Mouse (Mus musculus) CD4-positive, CD25-positive, alpha-beta regulatory T cell, adult 4 months (primary cell): ENCODE results near the gene Prss41. TPM values are rescaled to one million over a fixed set of nuclear protein-coding genes. Genes with fewer than 3 reads are reported as not detected.

ENCODE experiments used
- ATAC-seq: one replicate; pipeline ENCODE4 v1.8.0; 2017
- polyA plus RNA-seq, 2 experiments: library from polyadenylated mRNA; unstranded; fragments of 100-300 nt; shearing (Covaris generic); gene quantifications; one replicate each; pipeline ENCODE4 v1.2.1; 2017

Gene Prss41
- polyA plus RNA-seq, 2 experiments from 2014 or later = 5.6 to 5.7 TPM

GRCm38 (mm10) chr17:23825591-23825990, 18.4 kb downstream of the Prss41 start:
- no peak for ATAC-seq

DNA sequence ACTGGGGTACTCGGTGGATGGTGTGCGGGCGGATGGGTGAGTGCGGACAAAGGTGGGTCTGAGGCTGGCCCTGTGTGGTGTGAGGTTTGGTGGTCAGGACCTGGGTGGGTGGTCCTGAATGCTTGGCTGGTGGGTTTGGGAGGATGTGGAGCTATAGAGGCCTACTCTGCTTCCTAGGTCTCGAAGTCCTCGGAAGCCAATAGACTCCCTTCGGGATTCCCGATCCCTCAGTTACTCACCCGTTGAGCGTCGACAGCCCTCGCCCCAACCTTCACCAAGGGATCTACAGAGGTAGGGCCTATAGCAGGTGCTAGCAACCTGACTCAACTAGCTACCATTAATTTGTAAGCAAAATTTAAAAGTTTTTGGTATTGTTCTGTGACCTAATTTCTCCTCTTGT, 20.4 kb downstream of the Prss41 start:
- no peak for ATAC-seq

DNA sequence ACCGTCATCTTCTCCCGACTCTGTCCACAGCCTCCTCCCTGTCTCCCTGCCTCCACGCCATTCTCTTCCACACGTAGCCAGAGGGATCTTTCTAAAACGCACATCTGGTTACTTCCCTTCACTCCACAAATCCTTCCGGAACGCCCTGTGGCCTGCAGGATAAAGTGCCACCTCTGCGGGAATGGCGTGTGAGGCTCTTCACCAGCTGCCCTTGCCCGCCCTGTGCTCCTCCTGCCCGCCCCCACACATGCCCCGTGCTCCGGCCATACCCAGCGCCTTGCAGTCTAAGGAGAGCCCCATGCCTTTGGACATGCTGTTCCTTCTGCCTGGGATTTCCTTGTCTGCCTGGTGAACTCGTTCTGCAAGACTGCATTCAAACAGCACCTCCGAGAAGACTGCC, 21.0 kb downstream of the Prss41 start:
- ATAC-seq = no peak

DNA sequence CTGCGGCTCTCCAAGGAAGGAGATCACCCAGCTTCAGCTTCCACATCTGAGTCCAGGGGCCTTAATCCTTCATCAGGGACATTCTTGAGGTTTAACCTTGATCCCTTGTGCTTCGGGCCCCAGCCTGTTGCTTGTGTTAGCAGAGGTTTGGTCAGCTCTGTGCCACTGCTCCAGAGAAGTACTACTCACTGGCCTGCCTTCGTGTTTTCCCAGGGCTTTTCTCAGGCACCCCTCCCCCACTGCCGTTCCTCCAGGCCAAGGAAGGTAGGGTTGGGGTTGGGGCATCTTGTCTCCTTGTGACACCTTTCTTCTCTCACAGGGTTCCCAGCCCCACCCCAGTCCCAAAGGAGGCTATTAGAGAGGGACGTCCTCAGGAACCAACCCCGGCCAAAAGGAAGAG, 21.9 kb downstream of the Prss41 start:
- no peak for ATAC-seq

DNA sequence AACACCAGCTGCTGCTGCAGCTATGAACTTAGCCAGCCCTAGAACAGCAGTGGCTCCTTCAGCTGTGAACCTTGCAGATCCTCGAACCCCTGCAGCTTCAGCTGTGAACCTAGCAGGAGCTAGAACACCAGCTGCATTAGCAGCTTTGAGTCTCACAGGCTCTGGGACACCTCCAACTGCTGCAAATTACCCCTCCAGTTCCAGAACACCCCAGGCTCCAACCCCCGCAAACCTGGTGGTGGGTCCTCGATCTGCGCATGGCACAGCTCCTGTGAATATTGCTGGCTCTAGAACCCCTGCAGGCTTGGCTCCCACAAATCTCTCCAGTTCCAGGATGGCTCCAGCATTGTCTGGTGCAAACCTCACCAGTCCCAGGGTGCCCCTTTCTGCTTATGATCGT, 23.2 kb downstream of the Prss41 start:
- no peak for ATAC-seq

DNA sequence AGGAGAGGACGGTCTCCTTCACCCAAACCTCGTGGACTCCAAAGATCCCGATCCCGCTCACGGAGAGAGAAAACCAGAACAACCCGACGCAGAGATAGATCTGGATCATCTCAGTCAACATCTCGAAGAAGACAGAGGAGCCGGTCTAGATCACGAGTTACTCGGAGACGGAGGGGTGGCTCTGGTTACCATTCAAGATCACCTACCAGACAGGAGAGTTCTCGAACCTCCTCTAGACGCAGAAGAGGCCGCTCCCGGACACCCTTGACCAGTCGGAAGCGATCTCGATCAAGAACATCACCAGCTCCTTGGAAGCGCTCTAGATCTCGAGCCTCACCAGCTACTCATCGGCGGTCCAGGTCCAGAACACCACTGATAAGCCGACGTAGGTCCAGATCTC, 24.7 kb downstream of the Prss41 start:
- ATAC-seq = no peak

GRCm38 (mm10) chr17:23818579-23818978, 25.4 kb downstream of the Prss41 start:
- ATAC-seq = no peak

DNA sequence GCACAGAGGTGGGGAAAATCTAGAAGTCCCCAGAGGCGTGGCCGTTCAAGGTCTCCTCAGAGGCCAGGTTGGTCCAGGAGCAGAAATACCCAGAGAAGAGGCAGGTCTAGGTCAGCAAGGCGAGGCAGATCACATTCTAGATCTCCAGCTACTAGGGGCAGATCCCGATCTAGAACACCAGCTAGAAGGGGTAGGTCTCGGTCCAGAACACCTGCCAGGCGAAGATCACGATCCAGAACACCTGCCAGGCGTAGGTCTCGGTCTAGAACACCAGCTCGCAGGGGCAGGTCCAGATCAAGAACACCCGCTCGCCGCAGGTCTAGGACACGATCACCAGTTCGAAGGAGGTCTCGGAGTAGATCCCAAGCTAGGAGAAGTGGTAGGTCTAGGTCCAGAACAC, 28.3 kb downstream of the Prss41 start:
- ATAC-seq = no peak

GRCm38 (mm10) chr17:23807918-23808317, 36.1 kb downstream of the Prss41 start:
- no peak for ATAC-seq

DNA sequence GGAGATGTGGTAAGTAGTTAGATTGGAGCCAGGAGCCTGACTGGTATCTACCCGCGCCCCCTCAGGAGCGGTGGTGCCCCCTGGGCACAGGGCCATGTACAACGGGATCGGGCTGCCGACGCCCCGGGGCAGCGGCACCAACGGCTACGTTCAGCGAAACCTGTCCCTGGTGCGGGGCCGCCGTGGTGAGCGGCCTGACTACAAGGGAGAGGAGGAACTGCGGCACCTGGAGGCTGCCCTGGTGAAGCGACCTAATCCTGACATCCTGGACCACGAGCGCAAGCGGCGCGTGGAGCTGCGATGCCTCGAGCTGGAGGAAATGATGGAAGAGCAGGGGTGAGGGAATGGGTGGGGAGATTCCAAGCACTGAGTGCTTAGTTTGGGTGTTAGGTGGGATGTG, 37.1 kb downstream of the Prss41 start:
- no peak for ATAC-seq

- ATAC-seq = peak; percentile 7
Measured at GRCm38 (mm10) chr17:23804426-23805085, 39.4 kb downstream of the Prss41 start.

GRCm38 (mm10) chr17:23803366-23804041, 40.5 kb downstream of the Prss41 start:
- ATAC-seq = no peak

- peak; percentile 88 for ATAC-seq
Measured at GRCm38 (mm10) chr17:23802746-23803365, 41.1 kb downstream of the Prss41 start.

- ATAC-seq = no peak
Measured at GRCm38 (mm10) chr17:23801627-23802026, 42.3 kb downstream of the Prss41 start.

DNA sequence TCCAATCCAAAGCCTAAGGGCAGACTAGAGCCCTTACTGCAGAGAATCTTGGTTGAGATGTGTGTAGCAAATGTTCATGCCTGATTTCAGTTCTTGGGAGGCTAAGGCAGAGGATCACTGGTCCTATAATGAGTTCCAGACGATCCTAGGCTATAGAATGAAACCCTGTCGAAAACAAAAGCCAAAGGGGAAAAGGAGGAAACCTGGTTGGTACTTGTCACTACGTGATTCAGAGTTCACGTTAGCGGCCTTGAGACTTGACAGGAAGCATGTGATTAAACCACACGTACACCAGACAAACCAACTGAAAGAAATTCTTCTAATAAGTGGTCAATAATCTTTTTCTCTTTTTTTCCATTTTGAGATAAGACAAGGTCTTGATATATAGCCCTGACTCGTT, 46.7 kb downstream of the Prss41 start:
- peak; percentile 91 for ATAC-seq

- no peak for ATAC-seq
Measured at GRCm38 (mm10) chr17:23795323-23795722, 48.6 kb downstream of the Prss41 start.

DNA sequence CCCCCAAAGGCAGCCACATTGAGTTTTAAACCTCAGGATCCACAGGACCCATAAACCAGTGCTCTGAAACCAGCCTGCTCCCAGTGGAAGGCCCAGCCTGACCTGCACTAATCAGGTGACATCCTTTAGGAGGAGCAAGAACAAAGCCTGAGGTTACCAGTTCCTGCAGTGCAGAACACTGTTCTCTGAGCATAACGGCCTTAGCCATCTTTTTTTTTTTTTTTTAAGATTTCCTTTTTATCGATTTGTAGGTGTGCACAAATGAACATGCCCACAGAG, 53.0 kb downstream of the Prss41 start:
- ATAC-seq = peak; percentile 60

- peak; percentile 66 for ATAC-seq
Measured at GRCm38 (mm10) chr17:23790269-23791078, 53.5 kb downstream of the Prss41 start, which contains the start of gene Srrm2. Gene Srrm2, plus strand, starts transcription at chr17:23790532.

DNA sequence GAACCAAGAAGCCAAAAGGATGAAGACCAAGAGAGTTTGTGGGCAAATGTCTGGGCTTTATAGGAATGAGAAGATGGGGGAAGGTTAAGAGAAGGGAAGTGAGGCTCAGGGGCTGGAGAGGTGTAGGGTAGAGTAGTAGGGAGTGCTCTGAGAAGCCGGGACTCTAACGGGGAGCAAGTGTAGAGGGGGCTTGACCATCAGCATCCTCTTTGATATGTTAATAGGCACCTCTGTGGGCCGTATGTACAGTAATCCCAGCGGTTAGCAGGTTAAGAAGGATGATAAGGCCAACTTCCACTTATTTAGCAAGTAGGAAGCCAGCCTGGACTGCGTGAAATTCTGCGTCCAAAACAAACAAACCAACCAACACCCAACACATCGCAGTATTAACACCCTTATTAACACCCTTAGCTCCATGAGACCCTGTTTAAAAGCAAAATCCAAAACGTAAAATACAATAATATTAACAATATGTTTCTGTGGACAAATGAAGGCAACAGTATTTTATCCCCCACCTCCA, 54.2 kb downstream of the Prss41 start:
- ATAC-seq = no peak

DNA sequence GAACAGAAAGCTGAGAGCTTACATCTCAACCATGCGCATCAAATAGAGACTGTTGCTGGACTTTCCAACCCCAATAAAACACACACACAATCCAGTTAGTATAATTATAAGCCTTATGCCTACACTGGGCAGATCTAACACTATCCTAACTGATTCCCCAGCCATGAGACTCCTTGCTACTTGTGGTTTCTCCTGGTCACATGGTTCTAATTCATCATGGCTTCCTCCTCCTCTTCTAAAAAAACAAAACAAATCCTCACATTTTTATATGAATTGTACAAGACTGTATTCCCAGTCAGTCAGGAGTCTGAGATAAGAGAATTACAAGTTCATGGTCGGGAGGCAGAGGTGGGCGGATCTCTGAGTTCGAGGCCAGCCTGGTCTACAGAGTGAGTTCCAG, 55.0 kb downstream of the Prss41 start:
- no peak for ATAC-seq
